Mouse (Mus musculus): Measurements from ENCODE around the gene Dars2. TPM values are rescaled to one million over a fixed set of nuclear protein-coding genes. Genes with fewer than 3 reads are reported as not detected.

Dars2 gene
- polyA plus RNA-seq, 1 experiment from 2014 or later: 10.9 TPM

DNA sequence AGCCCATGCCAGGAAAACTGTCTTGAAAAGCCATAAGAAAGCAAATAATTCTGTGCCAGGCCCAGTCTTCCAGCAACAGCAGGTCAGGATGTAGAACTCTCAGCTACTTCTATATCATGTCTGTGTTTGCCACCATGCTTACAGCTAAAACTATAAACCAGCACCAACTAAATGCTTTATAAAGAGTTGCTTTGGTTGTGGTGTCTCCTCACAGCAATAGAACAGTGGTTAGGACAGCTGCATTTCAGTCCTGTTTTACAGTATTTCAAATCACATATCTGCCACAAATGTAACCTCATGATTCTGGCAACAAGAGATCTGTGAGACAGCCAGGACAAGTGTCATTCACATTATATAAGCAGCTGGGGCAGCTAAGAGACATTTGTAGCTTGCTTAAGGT, 29.6 kb downstream of the Dars2 start:
- Histone ChIP-seq H3K9me3 (ENCODE audit: low read length) (no peaks in the 10 kb centered on the region), H3K27ac (ENCODE audit: low read length) (no peak overlapping the region), H3K27me3 (replicated peaks; ENCODE audit: insufficient read depth, low read length) (no peaks in the 10 kb centered on the region), H3K4me1 (ENCODE audit: insufficient read depth, low read depth, low read length) (peaks cover 7% of the 10 kb centered on the region; the same call in 1 of the 2 replicates), H3K4me3 (ENCODE audit: low read depth, low read length) (no peak overlapping the region), H3K36me3 (ENCODE audit: insufficient read depth, low read length) (peaks cover 6% of the 10 kb centered on the region; the same call in 1 of the 2 replicates), H3K4me2 (replicated peaks; ENCODE audit: low read depth, low read length) (no peak overlapping the region), H3K9ac (replicated peaks; ENCODE audit: low read depth) (no peak overlapping the region)
- ATAC-seq (no peak), DNase-seq (ENCODE audit: low spot score) (no peak)
- TF ChIP-seq EP300 (IDR thresholded peaks at IDR 0.05): no peak
- no peak for TF ChIP-seq CTCF (IDR thresholded peaks at IDR 0.05)

DNA sequence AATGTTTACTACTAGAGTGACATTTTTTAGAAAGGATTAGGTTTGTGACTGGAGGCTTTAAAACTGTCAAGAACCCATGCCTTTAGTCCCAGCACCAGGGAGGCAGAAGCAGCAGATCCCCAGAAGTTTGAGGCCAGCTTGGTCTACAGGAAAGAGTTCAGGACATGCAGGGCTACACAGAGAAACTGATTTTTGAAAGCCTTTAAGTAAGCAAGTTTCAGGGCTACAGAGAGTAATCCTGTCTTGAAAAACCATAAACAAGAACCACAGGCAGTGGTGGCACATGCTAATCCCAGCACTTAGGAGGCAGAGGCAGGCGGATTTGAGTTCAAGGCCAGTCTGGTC, 30.1 kb downstream of the Dars2 start:
- no peak for TF ChIP-seq CTCF (IDR thresholded peaks at IDR 0.05)
- TF ChIP-seq EP300 (IDR thresholded peaks at IDR 0.05): no peak
- Histone ChIP-seq H3K9me3 (ENCODE audit: low read length) (no peaks in the 10 kb centered on the region), H3K9ac (replicated peaks; ENCODE audit: low read depth) (no peak overlapping the region), H3K4me2 (replicated peaks; ENCODE audit: low read depth, low read length) (no peak overlapping the region), H3K27ac (ENCODE audit: low read length) (no peak overlapping the region), H3K27me3 (replicated peaks; ENCODE audit: insufficient read depth, low read length) (no peaks in the 10 kb centered on the region), H3K36me3 (ENCODE audit: insufficient read depth, low read length) (peaks cover 6% of the 10 kb centered on the region; the same call in 1 of the 2 replicates), H3K4me3 (ENCODE audit: low read depth, low read length) (no peak overlapping the region), H3K4me1 (ENCODE audit: insufficient read depth, low read depth, low read length) (peaks cover 9% of the 10 kb centered on the region; the same call in 1 of the 2 replicates)
- DNase-seq (ENCODE audit: low spot score) (no peak), ATAC-seq (no peak)
- WGBS: 60% methylated on average over 1 of the region's 1 CpGs

DNA sequence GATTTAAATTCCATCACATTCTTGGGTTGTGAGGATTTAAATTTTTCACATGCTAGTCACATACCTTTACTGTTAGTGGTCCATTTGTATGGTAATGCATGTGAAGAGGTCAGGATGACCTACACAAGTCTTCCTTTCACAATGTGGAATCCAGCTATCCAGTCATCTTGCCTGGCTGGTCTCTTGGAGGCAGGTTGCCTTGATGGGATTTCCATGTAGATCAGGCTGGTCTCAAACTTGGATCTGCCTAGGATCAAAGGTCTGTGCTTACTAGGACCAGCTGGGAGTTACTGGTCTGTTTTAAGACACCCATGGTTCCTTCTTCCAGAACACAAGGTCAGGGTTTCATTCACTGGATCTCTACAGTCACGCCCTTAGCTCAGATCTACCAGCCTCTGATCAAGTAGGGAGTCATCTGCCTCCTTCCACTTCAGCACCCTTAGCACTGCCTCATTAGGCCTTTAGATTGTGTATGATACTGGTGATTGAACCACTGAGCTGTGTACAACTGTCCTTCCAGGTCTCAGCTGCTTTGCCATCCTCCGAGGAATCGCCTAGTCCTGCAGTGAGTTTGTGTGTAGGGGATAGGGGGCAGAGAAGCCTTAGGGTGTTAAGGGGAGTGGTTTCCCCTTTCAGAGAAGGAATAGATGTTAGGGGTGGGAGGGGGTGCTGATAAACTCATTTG, 30.6 kb downstream of the Dars2 start:
- H3K4me2 ChIP-seq (replicated peaks; ENCODE audit: low read depth, low read length): no peak overlapping the region
- no peak overlapping the region for H3K9ac ChIP-seq (replicated peaks; ENCODE audit: low read depth)
- DNase-seq (ENCODE audit: low spot score): no peak
- no peak for TF ChIP-seq EP300 (IDR thresholded peaks at IDR 0.05)
- no peak for TF ChIP-seq CTCF (IDR thresholded peaks at IDR 0.05)
- H3K27ac ChIP-seq (ENCODE audit: low read length): no peak overlapping the region
- no peak for ATAC-seq
- no peak overlapping the region for H3K4me3 ChIP-seq (ENCODE audit: low read depth, low read length)
- WGBS: 19% methylated on average over 3 of the region's 3 CpGs
- H3K4me1 ChIP-seq (ENCODE audit: insufficient read depth, low read depth, low read length): peaks cover 9% of the 10 kb centered on the region; the same call in 1 of the 2 replicates
- no peaks in the 10 kb centered on the region for H3K9me3 ChIP-seq (ENCODE audit: low read length)
- H3K27me3 ChIP-seq (replicated peaks; ENCODE audit: insufficient read depth, low read length): no peaks in the 10 kb centered on the region
- H3K36me3 ChIP-seq (ENCODE audit: insufficient read depth, low read length): peaks cover 6% of the 10 kb centered on the region; the same call in 1 of the 2 replicates

DNA sequence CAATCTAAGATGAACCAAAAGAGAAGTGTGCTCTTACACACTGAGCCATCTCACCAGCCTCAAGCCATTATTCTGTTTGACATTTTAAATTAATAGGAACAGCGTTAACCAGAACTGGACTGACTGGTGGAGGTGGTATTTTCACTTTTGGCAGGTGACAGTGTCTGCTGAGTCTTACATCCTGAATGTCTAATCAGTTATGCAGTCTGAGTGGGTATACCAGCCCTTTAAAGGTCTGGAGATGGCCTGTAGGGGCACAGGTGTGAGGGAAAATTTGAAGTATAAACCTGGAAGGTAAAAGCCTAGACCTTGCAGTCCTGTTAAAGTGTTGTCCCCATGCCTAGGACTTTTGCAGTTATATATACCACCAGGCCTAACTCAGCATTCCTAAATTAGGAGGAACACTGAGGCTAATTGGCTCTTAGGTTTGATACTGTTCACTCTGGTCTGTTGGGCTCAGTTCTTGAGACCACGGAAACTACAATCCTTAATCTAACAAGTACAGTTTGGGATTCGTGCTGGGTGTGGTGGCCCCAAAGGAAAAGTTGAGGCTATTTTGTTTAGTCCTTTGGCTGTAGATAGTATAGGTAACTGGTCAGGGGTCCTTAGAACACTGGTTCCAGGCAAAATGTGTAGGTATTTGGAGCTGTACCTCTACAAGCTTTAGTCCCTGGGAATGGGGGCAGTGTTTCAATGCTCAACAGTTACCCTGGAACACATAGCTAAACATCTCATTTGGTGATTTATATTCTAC, 31.3 kb downstream of the Dars2 start:
- no peak overlapping the region for H3K9ac ChIP-seq (replicated peaks; ENCODE audit: low read depth)
- H3K4me1 ChIP-seq (ENCODE audit: insufficient read depth, low read depth, low read length): peaks cover 9% of the 10 kb centered on the region; the same call in 1 of the 2 replicates
- peaks cover 6% of the 10 kb centered on the region; the same call in 1 of the 2 replicates for H3K36me3 ChIP-seq (ENCODE audit: insufficient read depth, low read length)
- 21% methylated on average over 3 of the region's 3 CpGs for WGBS
- no peaks in the 10 kb centered on the region for H3K9me3 ChIP-seq (ENCODE audit: low read length)
- H3K27me3 ChIP-seq (replicated peaks; ENCODE audit: insufficient read depth, low read length): no peaks in the 10 kb centered on the region
- H3K4me2 ChIP-seq (replicated peaks; ENCODE audit: low read depth, low read length): no peak overlapping the region
- TF ChIP-seq EP300 (IDR thresholded peaks at IDR 0.05) (no peak), CTCF (IDR thresholded peaks at IDR 0.05) (no peak)
- no peak overlapping the region for H3K27ac ChIP-seq (ENCODE audit: low read length)
- H3K4me3 ChIP-seq (ENCODE audit: low read depth, low read length): no peak overlapping the region
- ATAC-seq: no peak
- DNase-seq (ENCODE audit: low spot score): no peak

DNA sequence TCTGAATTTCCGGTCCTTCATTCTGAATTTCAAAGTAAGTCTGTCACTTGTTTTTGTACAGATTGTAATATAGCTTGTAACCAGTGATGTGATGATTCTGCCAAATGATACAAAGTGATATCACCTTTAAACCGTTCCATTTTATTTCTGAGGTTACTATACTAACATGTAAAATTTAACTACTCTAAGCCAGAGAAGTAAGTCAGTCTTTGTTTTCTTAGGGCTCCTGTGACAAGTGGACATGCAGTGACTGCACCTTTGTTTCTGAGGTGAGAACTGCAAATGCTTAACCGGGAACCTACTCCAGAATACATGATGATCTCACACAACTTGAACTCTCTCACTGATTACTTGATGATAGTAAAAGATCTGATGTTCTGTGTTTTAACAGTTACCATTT, 32.5 kb downstream of the Dars2 start:
- Histone ChIP-seq H3K36me3 (ENCODE audit: insufficient read depth, low read length) (peaks cover 6% of the 10 kb centered on the region; the same call in 1 of the 2 replicates), H3K27me3 (replicated peaks; ENCODE audit: insufficient read depth, low read length) (no peaks in the 10 kb centered on the region), H3K27ac (ENCODE audit: low read length) (no peak overlapping the region), H3K4me1 (ENCODE audit: insufficient read depth, low read depth, low read length) (peaks cover 12% of the 10 kb centered on the region; the same call in 1 of the 2 replicates), H3K9ac (replicated peaks; ENCODE audit: low read depth) (no peak overlapping the region), H3K4me3 (ENCODE audit: low read depth, low read length) (no peak overlapping the region), H3K9me3 (ENCODE audit: low read length) (no peaks in the 10 kb centered on the region), H3K4me2 (replicated peaks; ENCODE audit: low read depth, low read length) (no peak overlapping the region)
- TF ChIP-seq EP300 (IDR thresholded peaks at IDR 0.05) (no peak), CTCF (IDR thresholded peaks at IDR 0.05) (no peak)
- ATAC-seq (no peak), DNase-seq (ENCODE audit: low spot score) (no peak)
- WGBS: 29% methylated on average over 3 of the region's 3 CpGs

- H3K4me3 ChIP-seq (ENCODE audit: low read depth, low read length): no peak overlapping the region
- TF ChIP-seq EP300 (IDR thresholded peaks at IDR 0.05): no peak
- no peak for TF ChIP-seq CTCF (IDR thresholded peaks at IDR 0.05)
These were observed 32.9 kb downstream of the Dars2 start for GRCm38 (mm10) chr1:161037599-161037998.

More at GRCm38 (mm10) chr1:161037599-161037998, 32.9 kb downstream of the Dars2 start:
- no peak overlapping the region for H3K27ac ChIP-seq (ENCODE audit: low read length)
- peaks cover 6% of the 10 kb centered on the region; the same call in 1 of the 2 replicates for H3K36me3 ChIP-seq (ENCODE audit: insufficient read depth, low read length)
- ATAC-seq (no peak), DNase-seq (ENCODE audit: low spot score) (no peak)
- H3K4me2 ChIP-seq (replicated peaks; ENCODE audit: low read depth, low read length): no peak overlapping the region
- no peaks in the 10 kb centered on the region for H3K9me3 ChIP-seq (ENCODE audit: low read length)
- 10% methylated on average over 3 of the region's 3 CpGs for WGBS
- H3K4me1 ChIP-seq (ENCODE audit: insufficient read depth, low read depth, low read length): peaks cover 12% of the 10 kb centered on the region; the same call in 1 of the 2 replicates
- no peaks in the 10 kb centered on the region for H3K27me3 ChIP-seq (replicated peaks; ENCODE audit: insufficient read depth, low read length)
- no peak overlapping the region for H3K9ac ChIP-seq (replicated peaks; ENCODE audit: low read depth)
